Mouse (Mus musculus): ENCODE results near the gene Runx1. TPM values are rescaled to one million over a fixed set of nuclear protein-coding genes. Genes with fewer than 3 reads are reported as not detected.

Gene Runx1
- total and polyA plus RNA-seq, 3 experiments, result 3.1 to 10.9 (median 4.7) TPM

DNA sequence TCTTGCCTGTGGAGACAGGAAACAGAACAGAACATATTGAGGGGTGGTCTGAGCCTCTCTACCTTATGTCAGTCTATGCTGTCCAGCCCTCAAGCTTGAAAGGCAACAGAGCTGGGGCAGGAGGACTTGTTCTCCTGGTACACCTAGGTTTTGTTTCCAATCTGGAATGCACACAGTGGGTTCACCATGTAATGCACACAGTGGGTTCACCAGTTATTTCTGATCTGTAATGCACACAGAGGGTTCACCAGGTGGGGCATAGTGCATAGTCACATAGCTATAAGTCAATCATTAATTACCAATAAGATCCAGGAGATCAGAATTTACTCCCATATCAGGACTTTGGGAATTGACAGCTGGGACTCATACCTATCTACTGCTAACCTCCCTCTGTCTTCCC, 157.1 kb downstream of the Runx1 start:
- H3K79me2 ChIP-seq (replicated peaks; ENCODE audit: control insufficient read depth, extremely low read depth, insufficient read depth, poor library complexity, severe bottlenecking), result no peaks in the 10 kb centered on the region
- H3K27me3 ChIP-seq (replicated peaks), result no peaks in the 10 kb centered on the region
- no peak overlapping the region for H3K4me2 ChIP-seq (ENCODE audit: insufficient read depth, low read depth, poor library complexity, severe bottlenecking)
- H3K9me3 ChIP-seq (replicated peaks; ENCODE audit: low read length), result no peaks in the 10 kb centered on the region
- in situ Hi-C loops (cut with MboI; ENCODE audit: low pct_ligation_motif_present, low pct_unique_long_range_greater_than_20kb, low sequenced_read_pairs) (no loop called here), dilution Hi-C loops (cut with MboI; ENCODE audit: extremely low pct_ligation_motif_present, extremely low pct_unique_long_range_greater_than_20kb, low sequenced_read_pairs) (no loop called here)
- TF ChIP-seq MAZ (IDR thresholded peaks at IDR 0.05; ENCODE audit: low read depth, low read length) (no peak), NELFE (IDR thresholded peaks at IDR 0.05; ENCODE audit: low read depth, low read length) (no peak), ZKSCAN1 (IDR thresholded peaks at IDR 0.05; ENCODE audit: borderline replicate concordance, low read depth, low read length) (peak; percentile 69)
- DNase-seq (ENCODE audit: extremely low read depth), result no peak
- no peak overlapping the region for H3K9ac ChIP-seq (ENCODE audit: insufficient read depth, low read depth)
- no peak overlapping the region for H3K4me3 ChIP-seq (replicated peaks in 1 of 3; ENCODE audit: low read depth in 2 of 3, low read length in 2 of 3, poor library complexity in 1 of 3)
- H3K4me1 ChIP-seq (ENCODE audit: control insufficient read depth in 1 of 2, insufficient read depth in 2 of 2), result peaks cover 10 to 39% of the 10 kb centered on the region in 2 experiments
- peaks cover 27 to 87% of the 10 kb centered on the region in 2 experiments for H3K36me3 ChIP-seq (replicated peaks in 1 of 2; ENCODE audit: control insufficient read depth in 1 of 2, insufficient read depth in 1 of 2, low read length in 1 of 2)
- H3K27ac ChIP-seq (ENCODE audit: insufficient read depth, low read depth), result no peak overlapping the region

DNA sequence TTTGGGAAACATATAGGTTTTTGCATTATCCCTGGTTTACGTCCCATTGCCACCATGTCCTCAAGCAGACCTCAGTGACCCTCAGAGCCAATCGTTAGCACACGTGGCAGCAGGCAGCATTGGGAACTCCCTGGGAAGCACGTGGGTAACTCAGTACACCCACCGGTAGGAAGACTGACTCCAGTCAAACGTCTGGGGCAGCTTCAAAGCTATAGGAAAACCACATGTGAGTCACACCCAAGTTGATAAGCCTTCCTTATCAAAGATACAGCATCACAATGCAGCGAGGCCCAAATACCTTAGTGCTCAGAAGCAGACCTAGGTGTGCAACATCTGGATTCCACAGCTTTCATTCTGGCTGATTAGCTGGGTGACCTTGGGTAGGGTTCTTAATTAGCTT, 164.2 kb downstream of the Runx1 start:
- DNase-seq (ENCODE audit: extremely low read depth), result no peak
- no peak overlapping the region for H3K27ac ChIP-seq (ENCODE audit: insufficient read depth, low read depth)
- H3K36me3 ChIP-seq (replicated peaks in 1 of 2; ENCODE audit: control insufficient read depth in 1 of 2, insufficient read depth in 1 of 2, low read length in 1 of 2), result peaks cover 25 to 78% of the 10 kb centered on the region in 2 experiments
- no peak overlapping the region for H3K4me2 ChIP-seq (ENCODE audit: insufficient read depth, low read depth, poor library complexity, severe bottlenecking)
- TF ChIP-seq PAX5 (IDR thresholded peaks at IDR 0.05; ENCODE audit: low read length), result no peak
- no peak for TF ChIP-seq BHLHE40 (IDR thresholded peaks at IDR 0.05; ENCODE audit: low read depth, low read length)
- no peak for TF ChIP-seq RAD21 (IDR thresholded peaks at IDR 0.05; ENCODE audit: low read depth, low read length)
- no peak for TF ChIP-seq POLR2AphosphoS2 (IDR thresholded peaks at IDR 0.05; ENCODE audit: low read depth, low read length)
- no peak for TF ChIP-seq SMC3 (IDR thresholded peaks at IDR 0.05; ENCODE audit: low read depth, low read length)
- no peak for TF ChIP-seq TCF12 (IDR thresholded peaks at IDR 0.05; ENCODE audit: low read depth, low read length)
- TF ChIP-seq UBTF (IDR thresholded peaks at IDR 0.05; ENCODE audit: low read depth, low read length), result no peak
- no peak for TF ChIP-seq KAT2A (IDR thresholded peaks at IDR 0.05; ENCODE audit: insufficient replicate concordance, low read length)
- no peak for TF ChIP-seq SIN3A (IDR thresholded peaks at IDR 0.05; ENCODE audit: low read length)
- no peak for TF ChIP-seq JUND (conservative IDR thresholded peaks at IDR 0.05; ENCODE audit: low read depth, low read length)
- TF ChIP-seq ZMIZ1 (IDR thresholded peaks at IDR 0.05; ENCODE audit: low read depth, low read length), result no peak
- TF ChIP-seq USF1 (IDR thresholded peaks at IDR 0.05; ENCODE audit: low read depth, low read length), result no peak
- TF ChIP-seq ELF1 (IDR thresholded peaks at IDR 0.05; ENCODE audit: low read depth, low read length), result no peak
- no peak for TF ChIP-seq EP300 (IDR thresholded peaks at IDR 0.05; ENCODE audit: low read length)
- no peak for TF ChIP-seq MAZ (IDR thresholded peaks at IDR 0.05; ENCODE audit: low read depth, low read length)
- no peak for TF ChIP-seq IRF4 (IDR thresholded peaks at IDR 0.05; ENCODE audit: low read depth, low read length)
- TF ChIP-seq GABPA (IDR thresholded peaks at IDR 0.05; ENCODE audit: insufficient replicate concordance, low read depth, low read length), result no peak
- no peak for TF ChIP-seq MEF2A (IDR thresholded peaks at IDR 0.05; ENCODE audit: borderline replicate concordance, low read depth, low read length)
- no peaks in the 10 kb centered on the region for H3K79me2 ChIP-seq (replicated peaks; ENCODE audit: control insufficient read depth, extremely low read depth, insufficient read depth, poor library complexity, severe bottlenecking)
- no peaks in the 10 kb centered on the region for H3K27me3 ChIP-seq (replicated peaks)
- H3K4me3 ChIP-seq (replicated peaks in 1 of 3; ENCODE audit: low read depth in 2 of 3, low read length in 2 of 3, poor library complexity in 1 of 3), result no peak overlapping the region
- H3K4me1 ChIP-seq (ENCODE audit: control insufficient read depth in 1 of 2, insufficient read depth in 2 of 2), result peaks cover 0 to 2% of the 10 kb centered on the region in 2 experiments; a peak in 1 of 4 replicates
- in situ Hi-C loops (cut with MboI; ENCODE audit: low pct_ligation_motif_present, low pct_unique_long_range_greater_than_20kb, low sequenced_read_pairs), result no loop called here
- H3K9ac ChIP-seq (ENCODE audit: insufficient read depth, low read depth), result no peak overlapping the region
- H3K9me3 ChIP-seq (replicated peaks; ENCODE audit: low read length), result no peaks in the 10 kb centered on the region
- dilution Hi-C loops (cut with MboI; ENCODE audit: extremely low pct_ligation_motif_present, extremely low pct_unique_long_range_greater_than_20kb, low sequenced_read_pairs), result no loop called here
